Mouse (Mus musculus) kidney, adult 2 months (tissue): ENCODE measurements at regions not wholly inside any gene's neighbourhood (a gene's known extent, or its start where the extent isn't known, plus 50 kb on each side); places are given as distances from the start of the nearest gene placed in this dataset.

Experiments
- CTCF ChIP-seq: fragments of 200-500 bp; conservative IDR thresholded peaks from 2 replicates; pipeline ENCODE4 v1.5.1; 2011; ENCODE audit warnings: low read depth, mild to moderate bottlenecking, control low read depth, low read length, moderate library complexity, mixed read lengths; ENCODE audit not compliant: insufficient read depth, insufficient read length
- POLR2A ChIP-seq: fragments of 200-500 bp; IDR thresholded peaks from one replicate; pipeline ENCODE4 v1.6.1; 2011; ENCODE audit warnings: low read depth, low read length, control low read depth

DNA sequence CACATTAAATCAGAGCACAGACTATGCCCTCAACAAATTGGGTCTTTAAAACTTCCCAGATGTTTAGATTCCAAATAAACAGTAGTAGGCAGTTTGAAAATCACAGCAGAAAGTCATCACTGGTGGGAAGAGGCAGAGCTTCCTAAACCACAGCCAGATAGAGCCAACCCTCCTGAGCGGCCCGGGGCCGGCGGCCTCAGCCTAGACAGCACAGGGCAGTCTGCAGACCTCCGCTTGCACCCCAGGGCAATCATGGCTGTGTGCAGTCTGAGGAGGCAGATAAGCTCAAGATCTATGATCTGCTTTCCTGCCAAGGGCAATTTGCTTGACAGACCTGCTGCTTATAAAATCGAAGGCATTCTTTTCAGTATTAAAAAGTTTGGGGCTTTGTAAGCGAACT lies 192.6 kb downstream of the Hlx start:
- TF ChIP-seq POLR2A (no peak), CTCF (no peak)
